Mouse (Mus musculus) pancreas, adult 10 weeks (tissue): Measurements from ENCODE around the gene Gm10295. TPM values are rescaled to one million over a fixed set of nuclear protein-coding genes. Genes with fewer than 3 reads are reported as not detected.

ENCODE experiments used
- polyA plus RNA-seq: library from polyadenylated mRNA; stranded (reverse); fragments of 350-450 nt; fragmentation: Illumina TruSeq; extraction: RNeasy Lipid Tissue Mini Kit (QIAGEN cat#74804); gene quantifications from one replicate; pipeline ENCODE4 v1.2.3, GENCODE M21; 2015; ENCODE audit warnings: low read depth, low replicate concordance; ENCODE audit not compliant: insufficient read depth

Gm10295 gene
- polyA plus RNA-seq: not detected

DNA sequence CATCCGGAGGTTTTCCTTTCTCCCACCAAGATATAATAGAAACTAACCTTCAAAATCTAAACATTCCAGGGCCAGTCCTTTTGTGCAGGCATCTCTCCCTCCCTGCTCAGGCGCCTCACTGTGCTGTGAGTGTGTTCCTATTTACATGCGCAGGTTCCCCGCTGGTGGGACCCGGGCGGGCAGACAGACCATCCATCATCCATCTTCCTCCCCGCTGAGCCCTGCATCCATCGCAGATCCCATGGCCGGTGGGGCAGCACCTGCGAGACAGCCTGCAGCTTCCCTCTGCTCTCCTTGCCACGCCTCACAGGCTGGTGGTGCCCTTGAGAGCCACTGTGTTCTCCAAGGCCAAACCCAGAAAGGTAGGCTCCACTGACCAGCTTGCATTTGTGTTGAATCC is at the start of gene Gm10295:
TSS of gene Gm10295 (minus strand) at position 122 of the 400 bp plus-strand sequence.

